Mouse (Mus musculus) E14TG2a.4 (cell line): ENCODE results near the gene Tor4a.

Experiments used
- H3K27me3 ChIP-seq: 2 replicates; pipeline ENCODE4 v1.6.1; 2014; ENCODE audit warnings: low read length, control low read depth; ENCODE audit not compliant: insufficient read depth
- H3K36me3 ChIP-seq: 2 replicates; pipeline ENCODE4 v1.6.1; 2014; ENCODE audit warnings: low read length, control low read depth; ENCODE audit not compliant: insufficient read depth
- H3K4me1 ChIP-seq: replicated peaks from 2 replicates; pipeline ENCODE4 v1.6.1; 2014; ENCODE audit warnings: low read depth, low read length, control low read depth
- H3K4me3 ChIP-seq: replicated peaks from 2 replicates; pipeline ENCODE4 v1.5.1; 2014; ENCODE audit warnings: mild to moderate bottlenecking, low read length
- H3K9me3 ChIP-seq: 2 replicates; pipeline ENCODE4 v1.6.1; 2014; ENCODE audit warnings: low read length, control low read depth
- CTCF ChIP-seq: conservative IDR thresholded peaks from 2 replicates; pipeline ENCODE4 v1.5.1; 2014; ENCODE audit warnings: low read length
- NANOG ChIP-seq: IDR thresholded peaks from 2 replicates; pipeline ENCODE4 v1.6.1; 2014; ENCODE audit warnings: borderline replicate concordance, low read length, mixed read lengths
- POU5F1 ChIP-seq: IDR thresholded peaks from 2 replicates; pipeline ENCODE4 v1.6.1; 2014; ENCODE audit warnings: low read length, borderline replicate concordance

Tor4a gene

DNA sequence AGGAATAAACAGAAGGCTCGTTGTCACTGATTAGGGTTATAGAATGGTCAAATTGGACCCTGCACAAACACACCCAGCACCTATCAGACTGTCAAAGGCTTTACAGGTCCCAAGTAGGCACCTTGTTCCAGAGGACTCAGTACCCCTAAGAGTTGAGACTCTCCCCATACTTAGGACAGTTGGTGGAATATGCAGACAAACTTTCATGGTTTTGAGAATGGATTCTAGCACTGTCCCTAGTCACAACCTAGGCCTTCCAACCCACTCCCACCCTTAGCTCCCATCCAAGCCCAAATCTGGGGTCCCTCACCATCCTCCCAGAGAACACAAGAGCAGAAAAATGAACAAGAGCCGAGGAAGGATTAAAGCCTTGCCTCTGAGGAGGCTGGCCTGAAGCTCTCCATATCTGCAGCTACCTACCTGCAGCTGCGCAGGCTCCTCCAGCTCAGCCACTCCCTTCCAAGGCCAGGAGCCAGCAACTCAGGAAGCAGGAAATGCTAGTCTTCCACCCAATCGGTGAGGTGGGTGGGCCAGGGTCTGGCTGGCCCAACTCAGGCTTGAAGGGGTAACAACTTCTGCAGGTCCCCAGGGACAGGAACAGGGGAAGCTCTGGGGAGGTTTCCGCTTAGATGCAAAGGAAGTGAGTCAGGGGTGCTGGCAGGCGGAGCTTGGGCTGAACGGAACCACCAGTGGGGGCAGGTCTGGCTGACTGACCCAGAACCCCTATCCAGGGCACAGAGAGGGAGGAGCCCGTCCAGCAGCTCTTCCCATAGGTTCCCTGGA is at the start of gene Tor4a:
Tor4a (minus strand) TSS at position 715 of the 783 bp plus-strand sequence.
- Histone ChIP-seq H3K9me3 (no peaks in the 10 kb centered on the region), H3K36me3 (peaks cover 46% of the 10 kb centered on the region), H3K4me1 (peaks cover 70% of the 10 kb centered on the region), H3K4me3 (peak within 1 kb of the TSS; percentile 81), H3K27me3 (peaks cover 8% of the 10 kb centered on the region)
- no peak for TF ChIP-seq POU5F1
- no peak for TF ChIP-seq CTCF
- TF ChIP-seq NANOG: no peak

DNA sequence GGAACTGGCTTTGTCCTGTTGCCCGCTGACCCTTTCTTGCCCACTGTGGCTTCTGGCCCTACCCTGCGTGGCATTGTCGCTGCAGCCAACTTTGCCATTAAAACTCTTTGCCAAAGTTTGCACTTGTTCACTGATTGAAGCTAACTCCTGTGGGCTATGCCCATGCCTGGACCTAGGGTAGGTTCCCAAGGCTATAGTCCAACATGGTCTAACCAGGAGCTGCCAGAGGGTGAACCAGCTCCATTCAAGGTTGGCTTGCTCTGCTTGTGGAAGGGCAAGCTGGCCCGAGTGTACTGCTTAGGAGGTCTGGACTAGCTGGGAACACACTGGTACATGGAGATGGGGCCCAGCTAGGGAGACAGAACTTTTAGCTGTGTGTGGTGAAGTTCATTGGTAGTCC is 47.5 kb upstream of the Tor4a start:
- peaks cover 15% of the 10 kb centered on the region for H3K27me3 ChIP-seq
- H3K9me3 ChIP-seq: no peaks in the 10 kb centered on the region
- H3K36me3 ChIP-seq: peaks cover 54% of the 10 kb centered on the region
- no peak overlapping the region for H3K4me3 ChIP-seq
- TF ChIP-seq NANOG (no peak), CTCF (no peak), POU5F1 (no peak)
- H3K4me1 ChIP-seq: peaks cover 86% of the 10 kb centered on the region

DNA sequence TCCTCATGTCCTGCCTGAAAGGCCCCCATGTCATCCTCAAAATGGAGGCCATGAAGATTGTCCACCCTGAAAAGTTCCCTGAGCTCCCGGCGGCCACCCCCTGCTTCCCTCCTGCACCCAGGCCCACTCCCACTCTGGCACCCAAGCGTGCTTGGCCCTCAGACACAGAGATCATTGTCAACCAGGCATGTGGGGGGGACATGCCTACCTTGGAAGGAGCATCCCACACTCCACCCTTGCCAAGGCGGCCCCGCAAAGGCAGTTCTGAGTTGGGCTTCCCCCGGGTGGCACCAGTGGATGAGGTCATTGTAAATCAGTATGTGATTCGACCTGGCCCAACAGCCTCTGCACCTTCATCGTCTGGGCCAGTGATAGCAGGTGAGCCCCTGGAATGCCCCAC is 46.7 kb upstream of the Tor4a start:
- H3K36me3 ChIP-seq: peaks cover 46% of the 10 kb centered on the region
- no peaks in the 10 kb centered on the region for H3K9me3 ChIP-seq
- H3K4me1 ChIP-seq: peaks cover 85% of the 10 kb centered on the region
- no peak for TF ChIP-seq CTCF
- peaks cover 15% of the 10 kb centered on the region for H3K27me3 ChIP-seq
- H3K4me3 ChIP-seq: peak overlapping the region; percentile 78; the same call in 1 of the 2 replicates

DNA sequence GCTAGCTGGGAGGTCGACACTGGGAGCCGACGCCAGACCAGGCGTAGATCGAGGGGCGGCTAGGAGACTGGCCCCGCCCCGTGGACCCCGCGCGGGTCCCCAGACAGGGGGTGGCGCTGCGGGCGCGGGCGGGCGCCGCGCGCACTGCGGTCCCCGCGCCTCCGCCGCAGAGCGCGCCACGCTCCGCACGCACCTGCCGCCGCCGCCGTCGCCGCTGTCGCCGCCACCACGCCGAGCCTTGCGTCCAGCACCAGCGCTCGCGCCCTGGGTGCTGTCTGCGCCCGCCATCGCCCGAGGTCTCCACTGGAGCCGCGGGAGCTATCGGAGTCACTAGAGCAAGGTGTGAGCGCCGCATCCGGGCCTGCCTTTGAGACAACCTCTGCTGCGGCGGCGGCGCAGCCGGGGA is 45.4 kb upstream of the Tor4a start, which contains the start of the genes Rnf208 and Cysrt1:
Rnf208 (plus strand) TSS at position 155 of the 406 bp plus-strand sequence.
Cysrt1 (minus strand) TSS at position 352 of the 406 bp plus-strand sequence.
- Histone ChIP-seq H3K4me1 (peaks cover 85% of the 10 kb centered on the region), H3K4me3 (peak within 1 kb of the TSS; percentile 78), H3K36me3 (peaks cover 34% of the 10 kb centered on the region), H3K9me3 (no peaks in the 10 kb centered on the region), H3K27me3 (peaks cover 15% of the 10 kb centered on the region)
- TF ChIP-seq CTCF (no peak), NANOG (no peak)

DNA sequence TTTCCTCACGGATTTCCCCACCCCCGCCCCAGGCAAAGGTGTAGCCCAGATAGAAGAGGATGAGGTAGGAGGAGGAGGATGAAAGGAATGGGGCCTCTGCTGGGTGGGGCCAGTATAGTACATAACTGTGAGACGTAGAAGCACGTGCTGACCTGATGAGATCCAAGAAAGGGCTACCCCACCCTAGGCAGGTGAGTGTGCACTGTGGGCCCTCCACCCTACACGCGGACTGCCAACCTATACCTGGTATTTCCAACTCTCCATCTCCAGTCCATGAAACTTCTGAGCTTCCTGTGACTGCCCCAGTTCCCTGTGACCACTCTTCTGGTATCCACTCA is 44.7 kb upstream of the Tor4a start:
- Histone ChIP-seq H3K27me3 (peaks cover 15% of the 10 kb centered on the region), H3K4me1 (peaks cover 85% of the 10 kb centered on the region), H3K4me3 (peak overlapping the region; percentile 78), H3K36me3 (peaks cover 27% of the 10 kb centered on the region), H3K9me3 (no peaks in the 10 kb centered on the region)
- TF ChIP-seq NANOG (no peak), CTCF (no peak), POU5F1 (no peak)

DNA sequence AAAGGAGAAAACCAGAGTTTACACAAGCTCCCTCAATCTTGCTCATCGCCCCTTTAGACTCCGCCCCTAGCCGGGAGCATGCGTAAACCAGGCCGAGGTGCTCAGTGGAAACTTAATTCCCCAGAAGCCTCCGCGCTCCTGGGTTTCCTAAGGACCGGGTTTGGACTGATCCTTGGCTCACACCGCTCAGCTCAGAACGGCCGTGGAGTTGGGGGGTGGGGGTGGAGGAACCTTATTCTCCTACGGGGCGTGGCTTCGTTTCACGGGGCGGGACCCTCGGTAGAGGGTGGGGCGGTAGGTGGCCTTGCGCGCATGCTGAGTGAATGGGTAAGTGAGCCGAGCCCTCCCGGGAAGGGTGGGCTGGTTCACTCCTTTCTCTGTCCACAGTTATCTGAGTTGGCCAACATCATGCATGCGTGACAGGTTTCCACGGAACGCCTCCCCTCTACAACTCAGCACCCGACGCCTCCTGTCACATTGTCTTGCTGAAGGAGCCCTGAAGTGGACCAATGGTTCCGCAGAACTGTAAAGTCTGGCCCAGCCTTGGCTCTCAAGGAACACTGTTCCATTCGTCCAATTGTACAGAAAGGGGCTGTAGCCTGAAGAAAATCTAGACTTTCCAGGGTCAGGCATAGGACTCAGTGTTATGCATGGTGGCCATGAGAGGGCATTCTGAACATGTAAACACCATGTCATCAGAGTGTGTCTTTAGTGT is 44.2 kb upstream of the Tor4a start:
- Histone ChIP-seq H3K9me3 (no peaks in the 10 kb centered on the region), H3K4me1 (peaks cover 85% of the 10 kb centered on the region), H3K27me3 (peaks cover 15% of the 10 kb centered on the region), H3K36me3 (peaks cover 21% of the 10 kb centered on the region), H3K4me3 (peak overlapping the region; percentile 78)
- TF ChIP-seq CTCF (no peak), NANOG (no peak), POU5F1 (no peak)

DNA sequence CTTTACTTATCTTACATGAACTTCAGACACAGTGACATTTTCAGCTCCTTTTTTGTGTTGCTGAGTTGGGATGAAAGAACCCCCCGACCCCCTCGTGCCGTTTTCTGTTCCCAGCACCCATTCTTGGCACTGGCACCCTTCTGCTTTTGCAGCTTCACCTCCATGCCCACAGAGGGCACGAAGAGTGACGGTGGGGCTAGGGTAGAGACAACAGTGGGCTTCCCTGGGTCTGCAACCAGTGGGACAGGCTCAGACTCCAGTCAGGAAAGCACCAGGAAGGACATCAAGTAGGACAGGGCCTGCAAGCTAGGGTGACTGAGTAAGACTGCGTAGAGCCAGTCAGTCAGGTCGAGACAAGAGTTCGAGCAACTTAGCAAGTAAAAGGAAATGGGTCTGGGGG is 43.6 kb upstream of the Tor4a start:
- H3K4me1 ChIP-seq: peaks cover 85% of the 10 kb centered on the region
- TF ChIP-seq NANOG (no peak), CTCF (no peak)
- peaks cover 16% of the 10 kb centered on the region for H3K36me3 ChIP-seq
- H3K9me3 ChIP-seq: no peaks in the 10 kb centered on the region
- H3K4me3 ChIP-seq: peak overlapping the region; percentile 78
- H3K27me3 ChIP-seq: peaks cover 17% of the 10 kb centered on the region

DNA sequence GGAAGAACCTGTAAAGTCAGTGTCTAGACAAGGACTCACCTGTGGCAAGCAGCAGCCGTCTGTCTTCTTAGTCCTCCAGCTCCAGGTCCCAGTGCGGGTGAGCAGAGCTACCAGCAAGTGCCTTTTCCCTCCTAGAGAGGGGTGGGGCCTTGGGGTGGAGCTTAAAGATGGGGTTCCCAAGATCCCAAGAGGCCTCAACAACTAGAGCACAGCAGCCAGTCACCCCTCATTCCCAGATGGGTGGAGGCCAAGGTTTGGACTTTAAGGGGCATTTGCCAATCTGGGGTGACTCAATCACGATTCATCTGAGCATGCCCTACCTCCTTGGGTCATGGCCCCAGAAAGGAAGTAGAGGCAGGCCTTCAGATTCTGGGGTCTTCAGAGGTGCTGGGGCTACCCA is 43.1 kb upstream of the Tor4a start:
- H3K27me3 ChIP-seq: peaks cover 17% of the 10 kb centered on the region
- H3K9me3 ChIP-seq: no peaks in the 10 kb centered on the region
- no peak for TF ChIP-seq NANOG
- no peak overlapping the region for H3K4me3 ChIP-seq
- H3K36me3 ChIP-seq: peaks cover 10% of the 10 kb centered on the region
- peaks cover 88% of the 10 kb centered on the region for H3K4me1 ChIP-seq
